Mouse (Mus musculus) ES-Bruce4 (cell line): ENCODE measurements at regions not wholly inside any gene's neighbourhood (a gene's known extent, or its start where the extent isn't known, plus 50 kb on each side); places are given as distances from the start of the nearest gene placed in this dataset.

Experiments used
- H3K27ac ChIP-seq: 2 replicates; pipeline ENCODE4 v1.5.1; 2012; ENCODE audit warnings: low read length, inconsistent platforms; ENCODE audit not compliant: insufficient read depth
- H3K27me3 ChIP-seq: 2 replicates; pipeline ENCODE4 v1.6.1; 2012; ENCODE audit warnings: mild to moderate bottlenecking, low read length, inconsistent platforms; ENCODE audit not compliant: control insufficient read depth, poor library complexity, insufficient read depth, severe bottlenecking
- H3K36me3 ChIP-seq: 2 replicates; pipeline ENCODE4 v1.6.1; 2012; ENCODE audit warnings: inconsistent platforms, mild to moderate bottlenecking, low read length, moderate library complexity; ENCODE audit not compliant: control insufficient read depth, poor library complexity, insufficient read depth, severe bottlenecking
- H3K4me1 ChIP-seq: one replicate; pipeline ENCODE4 v1.8.1; 2011; ENCODE audit warnings: low read length; ENCODE audit not compliant: control insufficient read depth, insufficient read depth
- H3K4me3 ChIP-seq: 2 replicates; pipeline ENCODE4 v1.5.1; 2011; ENCODE audit warnings: low read depth, mild to moderate bottlenecking, low read length
- H3K9ac ChIP-seq: 2 replicates; pipeline ENCODE4 v1.6.1; 2012; ENCODE audit warnings: low read depth, mild to moderate bottlenecking, inconsistent platforms; ENCODE audit not compliant: poor library complexity, severe bottlenecking
- H3K9me3 ChIP-seq: replicated peaks from 2 replicates; pipeline ENCODE4 v1.6.1; 2012; ENCODE audit warnings: mild to moderate bottlenecking, low read length, inconsistent platforms; ENCODE audit not compliant: control insufficient read depth, poor library complexity, insufficient read depth, severe bottlenecking
- CTCF ChIP-seq: IDR thresholded peaks from one replicate; pipeline ENCODE4 v1.8.1; 2011; ENCODE audit warnings: low read depth, low read length
- EP300 ChIP-seq: IDR thresholded peaks from 2 replicates; pipeline ENCODE4 v1.6.1; 2011; ENCODE audit warnings: low read depth, low read length; ENCODE audit not compliant: insufficient read depth
- POLR2A ChIP-seq: IDR thresholded peaks from one replicate; pipeline ENCODE4 v1.8.1; 2011; ENCODE audit warnings: low read length; ENCODE audit not compliant: insufficient read depth

GRCm38 (mm10) chr13:59996146-59996814 lies 173.3 kb upstream of the Tut7 start:
- Histone ChIP-seq H3K4me3 (no peak overlapping the region), H3K36me3 (no peaks in the 10 kb centered on the region), H3K27ac (no peak overlapping the region), H3K9me3 (no peaks in the 10 kb centered on the region), H3K4me1 (no peaks in the 10 kb centered on the region), H3K27me3 (no peaks in the 10 kb centered on the region), H3K9ac (no peak overlapping the region)
- no peak for TF ChIP-seq POLR2A
- TF ChIP-seq CTCF = no peak
- no peak for TF ChIP-seq EP300

DNA sequence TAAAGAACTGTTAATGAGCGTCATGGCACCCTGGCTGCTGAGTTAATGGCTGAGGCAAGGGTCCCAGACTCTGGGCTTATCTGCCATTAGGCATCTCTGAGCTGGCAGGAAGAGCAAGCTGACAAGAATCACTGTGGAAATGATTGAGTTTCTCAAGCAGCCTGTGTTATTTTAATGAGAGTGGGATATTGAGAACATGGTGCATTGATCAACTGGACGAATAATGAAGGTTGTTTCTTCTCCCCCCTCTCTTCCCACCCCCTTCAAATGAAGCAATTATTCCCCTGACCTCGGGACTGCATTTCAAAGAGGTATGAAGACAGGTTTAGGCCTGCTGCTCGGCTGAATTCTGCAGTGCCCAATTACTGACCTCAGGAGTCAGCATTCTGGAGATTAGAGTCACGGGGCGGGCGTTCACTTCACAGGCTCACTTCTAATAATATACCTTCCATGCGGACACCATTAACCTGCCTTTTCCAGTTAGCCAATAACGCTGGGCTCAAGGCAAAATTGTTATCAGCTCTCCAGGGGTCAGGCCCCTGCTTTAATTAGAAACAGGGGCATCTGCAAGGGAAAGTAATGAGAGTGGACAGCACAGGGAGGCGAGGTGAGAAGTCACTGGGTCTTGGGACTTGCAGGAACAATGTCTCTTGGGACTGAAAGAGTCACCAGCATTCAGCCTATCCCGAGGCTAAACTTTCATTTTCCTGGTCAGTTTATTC lies 170.0 kb upstream of the Tut7 start:
- no peaks in the 10 kb centered on the region for H3K36me3 ChIP-seq
- no peak overlapping the region for H3K9ac ChIP-seq
- H3K4me1 ChIP-seq = no peaks in the 10 kb centered on the region
- H3K27me3 ChIP-seq = no peaks in the 10 kb centered on the region
- no peaks in the 10 kb centered on the region for H3K9me3 ChIP-seq
- TF ChIP-seq EP300 = no peak
- TF ChIP-seq CTCF = no peak
- TF ChIP-seq POLR2A = no peak
- no peak overlapping the region for H3K27ac ChIP-seq
- H3K4me3 ChIP-seq = no peak overlapping the region

DNA sequence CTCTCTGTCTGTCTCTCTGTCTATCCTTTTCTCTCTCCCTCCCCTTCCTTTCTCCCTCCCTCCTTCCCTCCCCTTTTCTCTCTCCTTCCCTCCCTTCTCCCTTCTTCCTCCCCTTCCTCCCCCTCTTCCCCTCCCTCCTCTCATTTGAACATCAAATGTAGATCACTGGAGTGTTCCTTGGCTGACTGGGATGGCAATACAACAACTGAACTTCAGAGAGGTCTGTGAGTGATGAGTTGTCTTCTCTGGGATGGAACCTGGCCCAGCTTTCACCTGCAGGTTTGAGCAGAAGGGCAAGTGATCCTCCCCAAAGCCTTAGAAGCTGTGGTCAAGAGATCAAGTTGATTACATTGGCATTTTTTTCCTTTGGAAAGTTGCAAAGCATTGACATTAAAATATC lies 169.4 kb upstream of the Tut7 start:
- H3K36me3 ChIP-seq = no peaks in the 10 kb centered on the region
- no peak overlapping the region for H3K27ac ChIP-seq
- no peak for TF ChIP-seq EP300
- TF ChIP-seq POLR2A = no peak
- no peak for TF ChIP-seq CTCF
- H3K4me3 ChIP-seq = no peak overlapping the region
- no peaks in the 10 kb centered on the region for H3K4me1 ChIP-seq
- H3K27me3 ChIP-seq = no peaks in the 10 kb centered on the region
- no peaks in the 10 kb centered on the region for H3K9me3 ChIP-seq
- no peak overlapping the region for H3K9ac ChIP-seq

DNA sequence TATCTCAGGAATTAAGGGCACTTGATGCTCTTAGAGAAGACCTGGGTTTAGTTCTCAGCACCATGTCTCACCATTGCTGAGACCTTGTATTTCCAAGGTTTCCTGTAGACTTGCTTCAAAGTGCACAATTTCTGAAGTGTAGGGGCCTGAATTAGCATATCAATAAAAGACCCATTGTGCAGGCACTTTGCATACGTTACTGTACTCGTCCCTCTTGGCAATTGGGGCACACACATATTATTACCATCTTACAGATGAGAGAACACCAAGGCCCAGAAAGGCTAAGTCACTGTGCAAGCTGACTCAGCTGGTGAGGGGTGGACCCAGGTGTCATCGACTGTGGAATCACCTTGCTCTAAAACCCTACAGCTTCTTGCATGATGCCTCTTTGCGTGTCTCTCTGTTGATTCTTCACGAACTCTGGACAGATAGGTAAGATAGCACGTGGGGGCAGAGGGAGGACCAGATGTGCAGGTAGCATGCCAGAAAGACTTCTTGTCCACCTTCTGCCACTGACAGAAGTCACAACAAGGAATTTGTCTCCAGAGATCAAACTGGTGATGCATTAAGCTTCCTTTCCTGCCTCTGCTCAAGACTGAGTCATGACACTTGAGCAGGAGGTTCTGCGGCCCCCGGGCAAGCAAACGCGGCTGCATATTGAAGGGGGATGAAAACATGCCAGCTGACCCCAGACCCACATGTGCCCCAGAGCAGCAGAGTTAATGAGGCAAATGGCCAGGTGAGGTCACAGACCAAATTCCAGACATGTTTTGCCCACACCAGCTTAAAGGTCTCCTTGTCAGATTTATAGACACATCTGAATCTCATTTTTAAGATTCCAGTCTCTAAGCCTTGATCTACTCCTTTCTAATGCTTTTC lies 167.7 kb upstream of the Tut7 start:
- Histone ChIP-seq H3K36me3 (no peaks in the 10 kb centered on the region), H3K27ac (no peak overlapping the region), H3K9me3 (no peaks in the 10 kb centered on the region), H3K27me3 (no peaks in the 10 kb centered on the region), H3K9ac (no peak overlapping the region), H3K4me3 (no peak overlapping the region), H3K4me1 (no peaks in the 10 kb centered on the region)
- no peak for TF ChIP-seq POLR2A
- TF ChIP-seq CTCF = no peak
- no peak for TF ChIP-seq EP300

GRCm38 (mm10) chr13:59988393-59988965 lies 165.5 kb upstream of the Tut7 start:
- H3K9me3 ChIP-seq = no peaks in the 10 kb centered on the region
- H3K9ac ChIP-seq = no peak overlapping the region
- no peaks in the 10 kb centered on the region for H3K4me1 ChIP-seq
- no peak overlapping the region for H3K27ac ChIP-seq
- no peaks in the 10 kb centered on the region for H3K36me3 ChIP-seq
- H3K27me3 ChIP-seq = no peaks in the 10 kb centered on the region; the same call in 1 of the 2 replicates
- H3K4me3 ChIP-seq = no peak overlapping the region
- TF ChIP-seq EP300 (no peak), POLR2A (no peak), CTCF (no peak)
